Mouse (Mus musculus) CD4-positive, CD25-positive, alpha-beta regulatory T cell, adult 4 months (primary cell): Measurements from ENCODE around the gene 2310007B03Rik. TPM values are rescaled to one million over a fixed set of nuclear protein-coding genes. Genes with fewer than 3 reads are reported as not detected.

Experiments used
- ATAC-seq: one replicate; pipeline ENCODE4 v1.8.0; 2017
- polyA plus RNA-seq, 2 experiments: library from polyadenylated mRNA; unstranded; fragments of 100-300 nt; shearing (Covaris generic); gene quantifications; one replicate each; pipeline ENCODE4 v1.2.1; 2017

The 2310007B03Rik gene
- polyA plus RNA-seq, 2 experiments from 2014 or later = not detected

DNA sequence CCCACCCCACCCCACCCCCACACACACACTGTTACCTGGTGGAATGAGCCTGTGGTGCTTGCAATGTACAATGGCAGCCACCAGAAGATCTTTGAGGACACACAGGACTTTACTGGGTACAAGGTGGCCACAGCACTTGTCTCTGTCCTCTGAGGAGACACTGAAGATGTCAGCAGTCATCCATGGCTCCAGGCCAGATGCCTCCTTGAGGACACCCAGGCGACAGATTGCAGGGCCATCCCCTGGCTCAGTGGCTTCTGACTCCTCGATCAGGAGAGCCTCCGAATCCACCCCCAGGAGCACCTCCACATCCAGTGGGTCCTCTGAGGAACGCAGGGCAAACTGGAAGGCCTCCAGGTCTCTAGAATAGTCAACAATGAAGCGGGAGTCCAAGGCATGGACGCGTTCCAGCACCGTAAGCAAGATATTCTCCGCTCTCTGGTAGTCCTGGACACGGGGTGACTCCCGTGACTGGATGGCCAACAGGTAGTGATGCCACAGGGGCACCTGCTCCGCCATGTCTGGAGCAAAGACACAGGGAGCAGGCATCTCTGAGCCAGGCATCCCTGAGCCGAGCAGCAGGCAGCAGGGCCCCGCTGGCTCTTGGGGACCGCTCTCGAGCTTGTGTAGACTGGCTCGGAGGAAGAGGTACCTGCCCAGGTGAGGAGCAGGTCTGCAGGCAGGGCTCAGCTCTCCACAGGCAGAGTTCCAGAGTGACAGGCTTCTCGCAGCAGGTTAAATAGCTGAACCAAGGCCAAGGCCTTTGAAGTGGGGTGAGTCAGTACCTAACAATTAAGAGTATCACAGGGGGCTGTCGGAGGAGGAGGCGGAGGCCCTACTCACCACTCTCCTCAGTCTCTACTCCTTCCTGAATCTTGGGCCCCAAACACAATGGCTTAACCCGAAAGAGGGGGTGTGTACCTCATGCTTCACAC, 915 bp downstream of the 2310007B03Rik start:
- ATAC-seq = no peak

GRCm38 (mm10) chr1:93158916-93159315, 1.8 kb downstream of the 2310007B03Rik start:
- no peak for ATAC-seq

DNA sequence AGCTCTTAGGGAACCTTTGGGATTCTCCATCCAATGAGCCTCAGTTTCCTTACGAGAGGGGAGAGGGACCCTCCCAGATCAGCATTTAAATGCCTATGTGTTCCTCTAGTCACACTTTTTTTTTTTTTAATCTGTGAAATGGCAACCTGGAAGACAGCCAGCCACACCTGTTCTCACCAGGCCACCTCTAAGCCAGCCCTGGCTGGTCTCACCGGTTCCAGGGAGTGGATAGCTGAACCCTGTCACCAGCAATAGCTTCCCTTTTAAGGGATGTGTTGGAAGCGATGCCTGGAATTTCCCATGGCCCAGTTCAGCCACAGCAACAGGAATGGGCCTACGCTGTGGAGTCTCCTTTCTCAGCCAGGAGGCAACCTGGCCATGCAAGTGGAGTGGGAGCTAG, 3.2 kb downstream of the 2310007B03Rik start:
- ATAC-seq = no peak

DNA sequence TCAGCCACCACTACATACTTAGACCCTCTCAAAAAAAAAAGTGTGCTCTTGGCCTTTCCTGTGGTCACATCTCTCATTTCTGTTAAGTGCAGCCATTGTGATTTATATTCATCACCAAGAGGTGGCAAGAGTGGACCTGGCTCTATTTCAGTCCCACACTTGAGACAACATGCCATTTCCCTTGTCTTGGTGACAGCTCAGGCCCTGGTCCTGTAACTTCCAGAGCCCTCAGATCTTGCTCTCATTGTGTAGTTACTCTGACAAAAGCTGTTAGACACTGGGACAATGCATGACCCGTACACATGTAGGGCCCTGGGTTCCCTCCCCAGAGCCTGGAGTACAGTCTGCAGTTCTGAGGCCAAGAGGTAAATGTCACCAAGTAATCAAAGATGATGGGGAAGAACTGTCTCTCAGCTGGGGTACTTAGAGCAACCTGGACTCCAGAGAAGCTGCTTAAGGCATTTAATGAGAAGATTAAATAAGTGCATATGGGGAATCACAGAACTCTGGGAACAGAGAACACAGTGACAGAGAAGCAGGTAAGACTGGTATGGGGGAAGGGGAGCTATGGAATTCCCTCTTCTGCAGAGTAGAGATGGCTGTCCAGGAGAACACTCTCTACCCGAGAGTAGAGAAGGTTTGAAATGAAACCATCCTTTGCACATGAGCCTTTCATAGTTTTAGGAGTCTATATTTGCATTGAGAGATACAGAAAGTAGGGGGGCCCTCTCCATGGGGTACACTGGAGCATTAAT, 9.7 kb downstream of the 2310007B03Rik start:
- ATAC-seq = no peak

DNA sequence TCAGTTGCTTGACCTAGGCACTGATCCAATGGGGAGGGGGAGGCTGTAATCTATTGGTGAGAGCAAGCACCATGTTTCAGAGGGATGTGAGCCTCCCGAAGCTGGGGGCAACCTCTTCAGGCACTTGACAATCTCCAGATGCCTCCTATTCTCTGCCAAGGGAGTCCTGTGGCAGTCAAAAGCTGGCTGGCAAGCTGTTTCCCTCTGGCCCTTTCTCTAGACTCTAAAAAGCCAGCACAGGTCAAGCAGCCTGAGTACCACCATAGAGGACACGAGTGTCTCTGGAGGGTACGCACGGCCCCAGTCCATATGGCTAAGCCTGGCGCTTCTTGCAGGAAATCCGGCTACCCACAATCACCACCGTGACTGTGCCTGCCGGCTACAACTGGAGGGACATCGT, 16.6 kb downstream of the 2310007B03Rik start:
- ATAC-seq = no peak

- no peak for ATAC-seq
Measured at GRCm38 (mm10) chr1:93142871-93143270, 17.9 kb downstream of the 2310007B03Rik start.

DNA sequence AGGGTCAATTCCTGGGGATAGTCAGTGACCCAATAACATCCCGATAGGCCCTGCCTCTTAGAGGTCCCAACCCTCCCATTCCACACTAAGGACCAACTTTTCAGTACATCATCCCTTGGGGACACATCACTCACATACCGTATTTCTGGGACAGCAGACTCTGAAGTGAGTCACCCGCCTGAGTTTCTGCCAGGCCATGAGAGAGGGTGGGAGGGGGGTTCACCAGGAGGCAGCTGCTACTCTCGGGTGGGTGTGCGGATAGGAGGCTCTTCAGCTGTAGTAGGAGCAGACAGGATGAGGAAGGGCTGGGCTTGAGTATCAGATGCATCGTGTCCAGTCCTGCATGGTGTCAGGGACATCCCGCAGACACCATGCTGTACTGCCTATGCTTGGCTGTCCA, 21.0 kb downstream of the 2310007B03Rik start:
- ATAC-seq = no peak

GRCm38 (mm10) chr1:93138534-93138933, 22.2 kb downstream of the 2310007B03Rik start:
- no peak for ATAC-seq

DNA sequence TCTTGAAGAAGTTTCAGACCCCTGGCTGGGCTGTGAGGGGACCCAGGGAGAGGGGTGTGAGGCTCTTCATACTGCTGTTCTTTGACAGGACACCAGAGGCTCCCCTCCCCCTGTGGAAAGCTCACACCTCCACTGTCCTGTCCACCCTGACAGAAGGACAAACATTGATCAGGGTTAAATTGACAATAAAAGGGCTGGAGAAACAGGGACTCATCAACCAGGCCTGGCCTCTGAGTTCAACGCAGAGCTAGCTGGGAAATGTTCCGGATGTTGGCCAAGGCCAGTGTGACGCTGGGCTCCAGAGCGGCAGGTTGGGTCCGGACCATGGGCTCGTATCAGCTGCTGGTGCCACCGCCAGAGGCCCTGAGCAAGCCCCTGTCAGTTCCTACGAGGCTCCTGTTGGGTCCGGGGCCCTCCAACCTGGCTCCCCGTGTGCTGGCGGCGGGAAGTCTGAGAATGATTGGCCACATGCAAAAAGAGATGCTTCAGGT, 25.7 kb downstream of the 2310007B03Rik start, which contains the start of gene Agxt:
TSS of gene Agxt (plus strand) at position 205 of the 491 bp plus-strand sequence.
- no peak for ATAC-seq

DNA sequence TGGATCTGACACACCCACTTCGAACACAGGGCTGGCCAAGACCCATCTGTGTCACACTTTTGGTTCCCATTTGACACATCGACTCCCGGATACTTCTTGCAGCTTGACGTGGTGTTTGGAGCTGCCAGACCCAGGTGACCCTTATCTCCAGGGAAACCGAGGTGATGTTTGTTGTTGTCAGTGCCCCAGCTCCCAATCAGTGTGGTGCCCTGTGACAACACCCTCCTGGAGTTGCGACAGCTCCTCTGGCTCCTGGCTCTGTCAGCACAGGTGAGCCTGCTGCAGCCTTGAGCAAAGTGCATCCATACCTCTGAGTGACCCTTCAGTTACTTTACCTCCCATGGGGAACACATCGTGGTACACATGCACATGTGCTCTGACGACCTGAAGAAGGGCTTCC, 28.1 kb downstream of the 2310007B03Rik start:
- no peak for ATAC-seq

- ATAC-seq = no peak
Measured at GRCm38 (mm10) chr1:93130242-93130983, 30.3 kb downstream of the 2310007B03Rik start.

GRCm38 (mm10) chr1:93128710-93129349, 31.9 kb downstream of the 2310007B03Rik start:
- ATAC-seq = no peak

GRCm38 (mm10) chr1:93128209-93128608, 32.5 kb downstream of the 2310007B03Rik start:
- ATAC-seq = no peak

GRCm38 (mm10) chr1:93125256-93125655, 35.5 kb downstream of the 2310007B03Rik start:
- no peak for ATAC-seq

DNA sequence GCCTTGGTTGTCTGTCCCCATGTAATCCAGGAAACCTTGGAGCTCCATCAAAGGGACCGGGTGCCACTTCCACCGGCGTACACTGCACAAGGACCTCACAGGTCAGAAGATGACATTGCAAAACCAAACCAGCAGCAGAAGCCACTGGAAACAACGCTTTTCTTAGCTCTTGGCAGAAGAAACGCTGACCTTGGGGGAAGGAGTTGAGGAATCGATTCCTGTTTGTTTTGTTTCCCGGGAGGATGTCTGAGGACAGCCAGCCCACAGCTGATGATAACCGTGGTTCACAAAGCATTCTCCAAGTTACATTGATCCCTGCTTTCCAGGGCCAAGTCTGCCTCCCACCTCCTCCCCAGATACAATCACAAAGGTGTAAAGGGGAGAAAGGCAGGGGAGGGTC, 36.7 kb downstream of the 2310007B03Rik start:
- no peak for ATAC-seq

GRCm38 (mm10) chr1:93123179-93123854, 37.4 kb downstream of the 2310007B03Rik start:
- no peak for ATAC-seq

DNA sequence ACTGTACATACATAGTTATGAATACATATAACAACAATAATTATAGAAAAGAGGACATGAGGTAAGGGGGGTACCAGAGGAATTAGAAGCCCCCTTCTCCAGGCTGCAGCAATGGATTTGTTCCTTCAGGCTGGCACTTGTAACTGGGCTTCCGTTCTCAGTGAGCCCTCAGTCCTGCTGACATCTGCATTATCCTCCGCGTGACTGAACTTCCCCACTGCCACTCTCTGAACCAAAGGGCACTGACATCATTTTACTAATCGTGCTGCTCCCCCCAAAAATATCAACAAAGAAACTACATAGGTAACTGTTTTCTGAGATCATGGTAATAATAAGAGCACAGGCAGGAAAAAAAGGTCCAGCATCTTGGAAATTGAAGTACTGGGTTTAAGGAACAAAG, 41.9 kb downstream of the 2310007B03Rik start:
- no peak for ATAC-seq

- no peak for ATAC-seq
Measured at GRCm38 (mm10) chr1:93115471-93115870, 45.3 kb downstream of the 2310007B03Rik start.

GRCm38 (mm10) chr1:93114713-93115463, 45.9 kb downstream of the 2310007B03Rik start:
- ATAC-seq = peak; percentile 99

- ATAC-seq = no peak
Measured at GRCm38 (mm10) chr1:93102700-93103099, 58.0 kb downstream of the 2310007B03Rik start.
